Mouse (Mus musculus): ENCODE data around the gene Plod3. TPM values are rescaled to one million over a fixed set of nuclear protein-coding genes. Genes with fewer than 3 reads are reported as not detected.

The Plod3 gene
- polyA plus RNA-seq, 1 experiment, result 124 TPM

GRCm38 (mm10) chr5:136999449-136999848 lies 12.6 kb downstream of the Plod3 start:
- TF ChIP-seq E2F4 (IDR thresholded peaks at IDR 0.05; ENCODE audit: insufficient read depth) (no peak), TCF3 (IDR thresholded peaks at IDR 0.05; ENCODE audit: insufficient read length, low read depth) (no peak), SRF (IDR thresholded peaks at IDR 0.05; ENCODE audit: control insufficient read depth, insufficient read length, low read depth) (no peak), MYOG (IDR thresholded peaks at IDR 0.05; ENCODE audit: control insufficient read depth in 1 of 3, insufficient read depth in 1 of 3, insufficient read length in 2 of 3, low read depth in 2 of 3) (no peak), POLR2AphosphoS2 (IDR thresholded peaks at IDR 0.05; ENCODE audit: insufficient read length, low read depth) (no peak), MYOD1 (IDR thresholded peaks at IDR 0.05; ENCODE audit: control insufficient read depth in 1 of 3, insufficient read length in 2 of 3, low read depth in 2 of 3) (no peak), CEBPB (IDR thresholded peaks at IDR 0.05; ENCODE audit: insufficient read depth, poor library complexity, severe bottlenecking) (no peak), USF1 (IDR thresholded peaks at IDR 0.05; ENCODE audit: low read depth) (no peak), TCF12 (IDR thresholded peaks at IDR 0.05; ENCODE audit: insufficient read depth, poor library complexity, severe bottlenecking) (no peak), POLR2A (IDR thresholded peaks at IDR 0.05; ENCODE audit: insufficient read length, low read depth) (no peak), REST (IDR thresholded peaks at IDR 0.05; ENCODE audit: insufficient read depth, insufficient read length) (no peak), MAX (IDR thresholded peaks at IDR 0.05; ENCODE audit: low read depth) (no peak)
- no peaks in the 10 kb centered on the region for H3K79me2 ChIP-seq (ENCODE audit: control insufficient read depth, insufficient read depth)
- no peak overlapping the region for H3ac ChIP-seq (ENCODE audit: control insufficient read depth, insufficient read length)
- H3K4me2 ChIP-seq (ENCODE audit: low read depth), result no peak overlapping the region
- H3K27me3 ChIP-seq (ENCODE audit: control insufficient read depth, insufficient read depth, insufficient read length), result no peaks in the 10 kb centered on the region
- no peak overlapping the region for H3K4me3 ChIP-seq
- no peaks in the 10 kb centered on the region for H3K36me3 ChIP-seq (ENCODE audit: control insufficient read depth, insufficient read depth)

GRCm38 (mm10) chr5:137000612-137001011 lies 13.8 kb downstream of the Plod3 start:
- TF ChIP-seq USF1 (IDR thresholded peaks at IDR 0.05; ENCODE audit: low read depth) (no peak), TCF3 (IDR thresholded peaks at IDR 0.05; ENCODE audit: insufficient read length, low read depth) (no peak), POLR2AphosphoS2 (IDR thresholded peaks at IDR 0.05; ENCODE audit: insufficient read length, low read depth) (no peak), TCF12 (IDR thresholded peaks at IDR 0.05; ENCODE audit: insufficient read depth, poor library complexity, severe bottlenecking) (no peak), SRF (IDR thresholded peaks at IDR 0.05; ENCODE audit: control insufficient read depth, insufficient read length, low read depth) (no peak), E2F4 (IDR thresholded peaks at IDR 0.05; ENCODE audit: insufficient read depth) (no peak), MYOD1 (IDR thresholded peaks at IDR 0.05; ENCODE audit: control insufficient read depth in 1 of 3, insufficient read length in 2 of 3, low read depth in 2 of 3) (no peak), CEBPB (IDR thresholded peaks at IDR 0.05; ENCODE audit: insufficient read depth, poor library complexity, severe bottlenecking) (no peak), REST (IDR thresholded peaks at IDR 0.05; ENCODE audit: insufficient read depth, insufficient read length) (no peak), POLR2A (IDR thresholded peaks at IDR 0.05; ENCODE audit: insufficient read length, low read depth) (no peak), MAX (IDR thresholded peaks at IDR 0.05; ENCODE audit: low read depth) (no peak), MYOG (IDR thresholded peaks at IDR 0.05; ENCODE audit: control insufficient read depth in 1 of 3, insufficient read depth in 1 of 3, insufficient read length in 2 of 3, low read depth in 2 of 3) (no peak)
- Histone ChIP-seq H3K27me3 (ENCODE audit: control insufficient read depth, insufficient read depth, insufficient read length) (peaks cover 6% of the 10 kb centered on the region), H3K4me3 (no peak overlapping the region), H3K79me2 (ENCODE audit: control insufficient read depth, insufficient read depth) (no peaks in the 10 kb centered on the region), H3K4me2 (ENCODE audit: low read depth) (no peak overlapping the region), H3K36me3 (ENCODE audit: control insufficient read depth, insufficient read depth) (no peaks in the 10 kb centered on the region), H3ac (ENCODE audit: control insufficient read depth, insufficient read length) (no peak overlapping the region)

- TF ChIP-seq TCF12 (IDR thresholded peaks at IDR 0.05; ENCODE audit: insufficient read depth, poor library complexity, severe bottlenecking), result no peak
- TF ChIP-seq POLR2A (IDR thresholded peaks at IDR 0.05; ENCODE audit: insufficient read length, low read depth), result no peak
- no peak for TF ChIP-seq MYOD1 (IDR thresholded peaks at IDR 0.05; ENCODE audit: control insufficient read depth in 1 of 3, insufficient read length in 2 of 3, low read depth in 2 of 3)
- TF ChIP-seq POLR2AphosphoS2 (IDR thresholded peaks at IDR 0.05; ENCODE audit: insufficient read length, low read depth), result no peak
- TF ChIP-seq MAX (IDR thresholded peaks at IDR 0.05; ENCODE audit: low read depth), result no peak
- TF ChIP-seq USF1 (IDR thresholded peaks at IDR 0.05; ENCODE audit: low read depth), result no peak
- TF ChIP-seq REST (IDR thresholded peaks at IDR 0.05; ENCODE audit: insufficient read depth, insufficient read length), result no peak
- no peak for TF ChIP-seq E2F4 (IDR thresholded peaks at IDR 0.05; ENCODE audit: insufficient read depth)
- TF ChIP-seq TCF3 (IDR thresholded peaks at IDR 0.05; ENCODE audit: insufficient read length, low read depth), result no peak
- H3K27me3 ChIP-seq (ENCODE audit: control insufficient read depth, insufficient read depth, insufficient read length), result peaks cover 11% of the 10 kb centered on the region
- H3K4me2 ChIP-seq (ENCODE audit: low read depth), result no peak overlapping the region
- no peak overlapping the region for H3K4me3 ChIP-seq
- H3ac ChIP-seq (ENCODE audit: control insufficient read depth, insufficient read length), result no peak overlapping the region
- no peaks in the 10 kb centered on the region for H3K79me2 ChIP-seq (ENCODE audit: control insufficient read depth, insufficient read depth)
- no peaks in the 10 kb centered on the region for H3K36me3 ChIP-seq (ENCODE audit: control insufficient read depth, insufficient read depth)
Measured at GRCm38 (mm10) chr5:137007276-137007675, 20.5 kb downstream of the Plod3 start.

GRCm38 (mm10) chr5:137009988-137010387 lies 23.2 kb downstream of the Plod3 start:
- Histone ChIP-seq H3K79me2 (ENCODE audit: control insufficient read depth, insufficient read depth) (no peaks in the 10 kb centered on the region), H3K4me3 (no peak overlapping the region), H3ac (ENCODE audit: control insufficient read depth, insufficient read length) (no peak overlapping the region), H3K27me3 (ENCODE audit: control insufficient read depth, insufficient read depth, insufficient read length) (peaks cover 7% of the 10 kb centered on the region), H3K4me2 (ENCODE audit: low read depth) (no peak overlapping the region), H3K36me3 (ENCODE audit: control insufficient read depth, insufficient read depth) (no peaks in the 10 kb centered on the region)
- TF ChIP-seq POLR2AphosphoS2 (IDR thresholded peaks at IDR 0.05; ENCODE audit: insufficient read length, low read depth) (no peak), REST (IDR thresholded peaks at IDR 0.05; ENCODE audit: insufficient read depth, insufficient read length) (no peak), SRF (IDR thresholded peaks at IDR 0.05; ENCODE audit: control insufficient read depth, insufficient read length, low read depth) (no peak), TCF3 (IDR thresholded peaks at IDR 0.05; ENCODE audit: insufficient read length, low read depth) (no peak), E2F4 (IDR thresholded peaks at IDR 0.05; ENCODE audit: insufficient read depth) (no peak), TCF12 (IDR thresholded peaks at IDR 0.05; ENCODE audit: insufficient read depth, poor library complexity, severe bottlenecking) (no peak), USF1 (IDR thresholded peaks at IDR 0.05; ENCODE audit: low read depth) (no peak), MYOG (IDR thresholded peaks at IDR 0.05; ENCODE audit: control insufficient read depth in 1 of 3, insufficient read depth in 1 of 3, insufficient read length in 2 of 3, low read depth in 2 of 3) (no peak), MYOD1 (IDR thresholded peaks at IDR 0.05; ENCODE audit: control insufficient read depth in 1 of 3, insufficient read length in 2 of 3, low read depth in 2 of 3) (no peak), CEBPB (IDR thresholded peaks at IDR 0.05; ENCODE audit: insufficient read depth, poor library complexity, severe bottlenecking) (no peak), MAX (IDR thresholded peaks at IDR 0.05; ENCODE audit: low read depth) (no peak), POLR2A (IDR thresholded peaks at IDR 0.05; ENCODE audit: insufficient read length, low read depth) (no peak)

Data from myocyte (in vitro differentiated cells).